Mouse (Mus musculus) stomach, embryonic 14.5 days (tissue): ENCODE data around the gene Hdac11. TPM values are rescaled to one million over a fixed set of nuclear protein-coding genes. Genes with fewer than 3 reads are reported as not detected.

Experiments
- ATAC-seq: fragments of 200-750 bp; cut with Nextera tagmentation; 2 replicates; pipeline ENCODE4 v1.8.0; 2017; ENCODE audit warnings: low read depth, moderate TSS enrichment; ENCODE audit not compliant: insufficient number of reproducible peaks, insufficient read depth, low FRiP score
- H3K27ac ChIP-seq: fragments of 300-500 bp; sonication (generic); 2 replicates; pipeline ENCODE4 v1.5.1; 2014; ENCODE audit warnings: mild to moderate bottlenecking, low read length, moderate library complexity, mixed read lengths
- H3K27me3 ChIP-seq: fragments of 300-500 bp; sonication (generic); 2 replicates; pipeline ENCODE4 v1.6.1; 2014; ENCODE audit warnings: low read length, control low read depth, mixed read lengths; ENCODE audit not compliant: control insufficient read depth, insufficient read depth
- H3K36me3 ChIP-seq: fragments of 300-500 bp; sonication (generic); 2 replicates; pipeline ENCODE4 v1.6.1; 2014; ENCODE audit warnings: mild to moderate bottlenecking, control low read depth, low read length, moderate library complexity, mixed read lengths; ENCODE audit not compliant: control insufficient read depth, insufficient read depth
- H3K4me1 ChIP-seq: fragments of 300-500 bp; sonication (generic); 2 replicates; pipeline ENCODE4 v1.6.1; 2014; ENCODE audit warnings: low read length, control low read depth, mixed read lengths; ENCODE audit not compliant: control insufficient read depth, insufficient read depth
- H3K4me2 ChIP-seq: fragments of 300-500 bp; sonication (generic); replicated peaks from 2 replicates; pipeline ENCODE4 v1.6.1; 2014; ENCODE audit warnings: low read depth, low read length, control low read depth
- H3K4me3 ChIP-seq: fragments of 300-500 bp; sonication (generic); 2 replicates; pipeline ENCODE4 v1.5.1; 2014; ENCODE audit warnings: low read depth, low read length, control low read depth
- H3K9ac ChIP-seq: fragments of 300-500 bp; sonication (generic); replicated peaks from 2 replicates; pipeline ENCODE4 v1.6.1; 2014; ENCODE audit warnings: low read depth, mild to moderate bottlenecking, control low read depth, low read length, moderate library complexity, mixed read lengths
- H3K9me3 ChIP-seq: fragments of 300-500 bp; sonication (generic); 2 replicates; pipeline ENCODE4 v1.6.1; 2016; ENCODE audit warnings: low read depth, low read length, control low read depth; ENCODE audit not compliant: control insufficient read depth
- WGBS: fragments of 180-500 bp; shearing (Covaris S2); extraction: QIAGEN DNeasy Blood & Tissue Kit; methylation state at CpG from one replicate; pipeline ENCODE4 v1.1.7; 2014; 5-methylcytosine and 5-hydroxymethylcytosine counted together
- polyA plus RNA-seq: library from polyadenylated mRNA; unstranded; fragments of >200 nt; fragmentation: Nextera tagmentation; extraction: Ambion mirVana; gene quantifications from 2 replicates; pipeline ENCODE4 v1.2.1, GENCODE M21; 2014

Hdac11 gene
- polyA plus RNA-seq, 1 experiment from 2014 or later, result 9.5 TPM

DNA sequence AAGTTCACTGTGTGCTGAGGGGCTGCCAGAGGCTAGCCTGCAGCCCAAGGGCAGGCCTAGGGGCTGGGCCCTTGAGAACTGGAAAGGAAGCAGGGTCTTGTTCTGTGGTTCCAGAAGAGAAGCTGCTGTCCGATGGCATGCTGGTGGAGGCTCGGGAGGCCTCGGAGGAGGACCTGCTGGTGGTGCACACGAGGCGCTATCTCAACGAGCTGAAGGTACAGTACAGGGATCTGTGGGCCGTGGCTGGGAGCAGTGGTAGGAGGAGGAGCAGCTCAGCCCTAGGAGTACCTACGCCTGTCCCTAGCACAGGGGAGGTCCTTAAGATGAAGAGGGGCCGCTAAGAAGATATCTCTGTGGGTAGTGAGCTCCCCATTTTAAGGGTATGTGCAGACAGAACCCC, 2.6 kb downstream of the Hdac11 start:
- no peak overlapping the region for H3K27ac ChIP-seq
- H3K36me3 ChIP-seq, result no peaks in the 10 kb centered on the region
- H3K4me3 ChIP-seq, result no peak overlapping the region
- H3K27me3 ChIP-seq, result no peaks in the 10 kb centered on the region
- H3K4me1 ChIP-seq, result peaks cover 12% of the 10 kb centered on the region; the same call in 1 of the 2 replicates
- ATAC-seq, result no peak
- H3K9me3 ChIP-seq, result no peaks in the 10 kb centered on the region
- no peak overlapping the region for H3K4me2 ChIP-seq
- WGBS, result 78% methylated on average over 9 of the region's 9 CpGs
- no peak overlapping the region for H3K9ac ChIP-seq

DNA sequence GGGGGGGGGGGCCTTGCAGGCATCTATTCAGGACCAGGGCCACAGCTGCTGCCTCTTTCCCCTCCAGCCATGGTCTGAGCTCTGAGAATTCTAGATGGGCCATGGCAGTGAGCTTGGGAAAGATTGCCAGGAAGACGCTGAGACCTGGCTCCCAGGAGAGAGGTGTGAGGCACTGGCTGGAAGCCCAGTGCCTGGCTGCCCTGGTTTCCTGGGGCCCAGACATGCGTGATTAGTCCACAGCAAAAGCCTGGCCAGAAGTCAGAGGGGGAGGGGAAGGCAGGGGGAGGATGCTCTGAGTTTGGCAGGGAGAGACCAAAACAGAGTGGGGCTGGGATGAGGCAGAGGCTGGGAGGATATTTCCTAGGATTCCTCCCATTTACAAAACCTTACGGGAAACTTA, 3.9 kb downstream of the Hdac11 start:
- no peak overlapping the region for H3K4me2 ChIP-seq
- H3K36me3 ChIP-seq, result no peaks in the 10 kb centered on the region
- H3K4me3 ChIP-seq, result no peak overlapping the region
- H3K4me1 ChIP-seq, result peaks cover 12% of the 10 kb centered on the region; the same call in 1 of the 2 replicates
- no peaks in the 10 kb centered on the region for H3K27me3 ChIP-seq
- 41% methylated on average over 3 of the region's 3 CpGs for WGBS
- no peak for ATAC-seq
- 0 out of 2 replicates have a peak overlapping the region, but pooled peaks have one; percentile 1 for H3K27ac ChIP-seq
- H3K9ac ChIP-seq, result no peak overlapping the region
- H3K9me3 ChIP-seq, result no peaks in the 10 kb centered on the region

DNA sequence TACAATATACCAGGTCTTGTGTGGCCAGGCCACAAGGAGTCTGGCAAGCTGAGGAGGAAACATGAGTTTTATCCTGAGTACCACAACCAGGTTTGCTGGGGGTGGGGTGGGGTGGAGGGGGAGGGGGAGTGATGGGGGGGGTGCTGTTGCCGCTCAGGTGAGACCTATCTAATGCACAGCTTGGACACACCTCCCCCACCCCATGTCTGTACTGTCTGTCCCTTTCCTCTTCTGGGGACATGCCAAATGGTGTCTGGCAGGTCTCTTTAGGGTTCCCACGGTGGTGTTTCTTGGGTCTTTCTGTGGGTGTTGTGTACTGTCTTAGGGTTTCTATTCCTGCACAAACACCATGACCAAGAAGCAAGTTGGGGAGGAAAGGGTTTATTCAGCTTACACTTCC, 4.5 kb downstream of the Hdac11 start:
- no peaks in the 10 kb centered on the region for H3K27me3 ChIP-seq
- H3K27ac ChIP-seq, result no peak overlapping the region
- no peak overlapping the region for H3K4me3 ChIP-seq
- H3K36me3 ChIP-seq, result no peaks in the 10 kb centered on the region
- H3K4me1 ChIP-seq, result peaks cover 11% of the 10 kb centered on the region; the same call in 1 of the 2 replicates
- no peaks in the 10 kb centered on the region for H3K9me3 ChIP-seq
- 80% methylated on average over 2 of the region's 2 CpGs for WGBS
- H3K9ac ChIP-seq, result no peak overlapping the region
- ATAC-seq, result no peak
- no peak overlapping the region for H3K4me2 ChIP-seq

DNA sequence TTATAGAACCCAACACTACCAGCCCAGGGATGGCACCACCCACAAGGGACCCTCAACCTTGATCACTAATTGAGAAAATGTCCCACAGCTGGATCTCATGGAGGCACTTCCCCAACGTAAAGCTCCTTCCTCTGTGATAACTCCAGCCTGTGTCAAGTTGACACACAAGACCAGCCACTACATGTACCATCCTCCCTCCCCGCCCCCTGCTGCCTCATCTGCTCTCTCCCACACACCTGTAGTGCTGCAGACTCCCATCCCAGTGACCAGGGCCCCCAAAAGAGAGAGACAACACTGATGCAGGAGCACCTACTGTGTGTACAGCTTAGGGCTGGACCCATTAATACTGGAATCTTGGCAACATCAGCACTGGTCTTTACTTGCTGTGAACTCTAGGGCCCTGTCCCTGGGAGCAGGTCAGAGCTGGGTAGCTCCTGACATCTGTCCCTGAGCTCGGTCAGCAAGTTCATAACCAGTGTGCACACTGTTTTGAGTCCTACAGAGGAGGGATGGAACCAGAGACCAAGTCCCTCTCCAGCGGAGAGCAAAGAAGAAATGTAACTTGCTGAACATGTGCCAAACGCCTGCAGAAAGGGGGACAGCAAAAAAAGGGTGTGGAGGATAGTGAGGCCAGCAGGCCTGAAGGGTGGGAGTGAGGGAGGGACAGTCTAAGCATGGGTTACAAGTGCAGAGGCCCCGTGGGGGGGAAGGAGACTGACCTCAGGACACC, 5.2 kb downstream of the Hdac11 start:
- no peak overlapping the region for H3K4me3 ChIP-seq
- no peaks in the 10 kb centered on the region for H3K9me3 ChIP-seq
- no peak overlapping the region for H3K27ac ChIP-seq
- H3K4me2 ChIP-seq, result no peak overlapping the region
- WGBS, result 83% methylated on average over 6 of the region's 6 CpGs
- peaks cover 9% of the 10 kb centered on the region; the same call in 1 of the 2 replicates for H3K4me1 ChIP-seq
- H3K36me3 ChIP-seq, result no peaks in the 10 kb centered on the region
- no peak for ATAC-seq
- no peak overlapping the region for H3K9ac ChIP-seq
- H3K27me3 ChIP-seq, result no peaks in the 10 kb centered on the region

DNA sequence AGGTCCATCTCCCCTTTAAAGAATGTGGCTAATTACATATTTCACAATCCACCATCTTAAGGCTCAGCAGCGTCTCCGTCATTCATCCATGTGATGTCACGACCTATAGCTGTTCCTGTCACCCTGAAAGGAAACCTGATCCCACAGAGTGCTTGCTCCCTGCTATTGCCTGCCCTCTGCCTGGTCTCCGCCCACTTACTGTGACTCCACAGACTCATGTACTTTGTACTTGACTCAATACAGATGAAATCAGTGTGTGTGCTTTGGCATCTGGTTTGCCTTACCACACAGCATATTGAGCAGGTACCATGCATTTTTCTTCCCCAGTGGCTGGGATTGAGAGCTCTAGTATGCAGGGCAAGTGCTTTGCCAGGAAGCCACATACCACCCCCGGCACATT, 5.8 kb downstream of the Hdac11 start:
- no peak overlapping the region for H3K4me3 ChIP-seq
- no peaks in the 10 kb centered on the region for H3K36me3 ChIP-seq
- WGBS, result 84% methylated on average over 5 of the region's 5 CpGs
- H3K9me3 ChIP-seq, result no peaks in the 10 kb centered on the region
- H3K9ac ChIP-seq, result no peak overlapping the region
- H3K27ac ChIP-seq, result no peak overlapping the region
- H3K27me3 ChIP-seq, result no peaks in the 10 kb centered on the region
- H3K4me2 ChIP-seq, result no peak overlapping the region
- peaks cover 5% of the 10 kb centered on the region; the same call in 1 of the 2 replicates for H3K4me1 ChIP-seq
- ATAC-seq, result no peak

DNA sequence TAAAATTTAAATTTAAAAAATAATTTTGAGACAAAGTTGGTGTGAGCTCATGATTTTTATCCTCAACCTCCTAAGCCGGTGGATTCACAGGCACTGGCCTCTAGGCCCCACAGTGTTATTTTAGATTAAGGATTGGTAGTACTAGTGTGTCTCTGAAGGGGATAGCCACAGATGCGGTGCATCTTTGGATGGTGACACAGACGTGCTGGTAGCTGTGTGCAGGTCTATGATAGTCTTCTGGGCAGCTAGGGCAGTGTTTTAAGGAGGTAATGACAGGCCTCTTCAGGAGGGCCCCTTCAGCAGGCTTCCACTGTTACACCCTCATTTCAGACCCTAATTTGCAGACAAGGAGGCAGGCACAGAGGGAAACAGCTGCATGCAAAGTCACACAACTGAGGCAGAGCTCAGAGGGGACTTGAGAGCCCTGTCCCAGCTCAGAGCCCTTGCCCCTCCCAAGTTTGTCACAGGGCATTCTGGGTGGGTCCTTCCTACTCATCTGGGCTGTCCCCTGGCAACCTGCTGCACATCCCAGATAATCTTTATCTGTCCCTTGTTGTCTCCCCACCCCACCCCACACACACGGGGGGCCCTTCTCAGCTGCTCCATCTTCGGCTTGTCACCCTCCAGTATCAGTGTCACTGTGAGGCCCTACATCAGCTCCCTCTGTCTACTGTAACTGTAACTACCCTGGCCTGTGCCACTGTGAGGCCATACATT, 6.9 kb downstream of the Hdac11 start:
- no peaks in the 10 kb centered on the region for H3K36me3 ChIP-seq
- no peak overlapping the region for H3K4me2 ChIP-seq
- H3K9me3 ChIP-seq, result no peaks in the 10 kb centered on the region
- peaks cover 2% of the 10 kb centered on the region; the same call in 1 of the 2 replicates for H3K4me1 ChIP-seq
- 78% methylated on average over 5 of the region's 5 CpGs for WGBS
- peak; percentile 57; the same call in 1 of the 2 replicates for ATAC-seq
- H3K27me3 ChIP-seq, result no peaks in the 10 kb centered on the region
- no peak overlapping the region for H3K9ac ChIP-seq
- no peak overlapping the region for H3K4me3 ChIP-seq
- H3K27ac ChIP-seq, result no peak overlapping the region

DNA sequence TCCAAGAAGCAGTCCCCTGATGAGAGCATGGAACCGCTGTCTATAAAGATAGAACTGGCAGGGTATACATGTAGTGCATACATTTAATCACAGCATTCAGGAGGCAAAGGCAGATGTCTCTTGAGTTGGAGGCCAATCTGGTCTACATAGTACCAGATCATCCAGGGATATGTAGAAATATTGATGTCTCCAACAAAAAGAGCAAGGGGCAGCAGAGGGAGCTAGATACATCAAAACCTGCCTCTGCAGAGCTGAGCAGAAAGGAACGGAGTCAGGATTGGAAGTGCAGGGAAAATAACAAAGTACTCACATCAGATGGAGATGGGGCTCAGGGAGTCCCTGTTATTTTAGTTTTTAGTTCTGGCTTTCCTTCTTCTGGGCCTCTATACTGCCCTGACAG, 8.1 kb downstream of the Hdac11 start:
- 76% methylated on average over 2 of the region's 2 CpGs for WGBS
- ATAC-seq, result no peak
- no peak overlapping the region for H3K4me2 ChIP-seq
- no peak overlapping the region for H3K9ac ChIP-seq
- no peaks in the 10 kb centered on the region for H3K27me3 ChIP-seq
- peaks cover 2% of the 10 kb centered on the region; the same call in 1 of the 2 replicates for H3K4me1 ChIP-seq
- H3K27ac ChIP-seq, result no peak overlapping the region
- H3K36me3 ChIP-seq, result peaks cover 5% of the 10 kb centered on the region
- H3K4me3 ChIP-seq, result no peak overlapping the region
- H3K9me3 ChIP-seq, result no peaks in the 10 kb centered on the region

DNA sequence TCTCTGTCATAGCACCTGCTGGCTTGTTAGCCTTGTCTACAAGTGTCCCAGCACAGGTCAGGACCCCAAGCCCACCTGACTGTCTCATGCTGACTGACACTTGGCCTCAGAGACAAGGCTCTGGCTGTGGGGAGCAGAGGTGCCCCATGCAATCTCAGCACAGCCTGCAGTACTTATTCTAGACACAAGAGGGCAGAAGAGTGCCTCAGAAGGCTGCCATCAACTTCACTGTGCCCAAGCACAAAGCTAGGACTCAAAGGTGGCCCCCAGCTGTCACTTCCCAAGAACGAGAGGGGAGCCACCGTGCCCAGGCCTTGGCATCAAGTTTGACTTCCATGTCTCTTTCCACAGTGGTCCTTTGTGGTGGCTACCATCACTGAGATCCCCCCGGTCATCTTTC, 8.7 kb downstream of the Hdac11 start:
- Histone ChIP-seq H3K4me3 (no peak overlapping the region), H3K4me2 (no peak overlapping the region), H3K36me3 (peaks cover 5% of the 10 kb centered on the region), H3K27me3 (no peaks in the 10 kb centered on the region), H3K27ac (no peak overlapping the region), H3K9me3 (no peaks in the 10 kb centered on the region), H3K4me1 (peaks cover 2% of the 10 kb centered on the region; the same call in 1 of the 2 replicates), H3K9ac (no peak overlapping the region)
- WGBS, result 43% methylated on average over 3 of the region's 3 CpGs
- ATAC-seq, result no peak
